Mouse (Mus musculus) ES-Bruce4 (cell line): ENCODE measurements around the gene Myh1. TPM values are rescaled to one million over a fixed set of nuclear protein-coding genes. Genes with fewer than 3 reads are reported as not detected.

ENCODE experiments used
- H3K27ac ChIP-seq: 2 replicates; pipeline ENCODE4 v1.5.1; 2012; ENCODE audit warnings: low read length, inconsistent platforms; ENCODE audit not compliant: insufficient read depth
- H3K27me3 ChIP-seq: 2 replicates; pipeline ENCODE4 v1.6.1; 2012; ENCODE audit warnings: mild to moderate bottlenecking, low read length, inconsistent platforms; ENCODE audit not compliant: control insufficient read depth, poor library complexity, insufficient read depth, severe bottlenecking
- H3K36me3 ChIP-seq: 2 replicates; pipeline ENCODE4 v1.6.1; 2012; ENCODE audit warnings: inconsistent platforms, mild to moderate bottlenecking, low read length, moderate library complexity; ENCODE audit not compliant: control insufficient read depth, poor library complexity, insufficient read depth, severe bottlenecking
- H3K4me1 ChIP-seq: one replicate; pipeline ENCODE4 v1.8.1; 2011; ENCODE audit warnings: low read length; ENCODE audit not compliant: control insufficient read depth, insufficient read depth
- H3K4me3 ChIP-seq: 2 replicates; pipeline ENCODE4 v1.5.1; 2011; ENCODE audit warnings: low read depth, mild to moderate bottlenecking, low read length
- H3K9ac ChIP-seq: 2 replicates; pipeline ENCODE4 v1.6.1; 2012; ENCODE audit warnings: low read depth, mild to moderate bottlenecking, inconsistent platforms; ENCODE audit not compliant: poor library complexity, severe bottlenecking
- H3K9me3 ChIP-seq: replicated peaks from 2 replicates; pipeline ENCODE4 v1.6.1; 2012; ENCODE audit warnings: mild to moderate bottlenecking, low read length, inconsistent platforms; ENCODE audit not compliant: control insufficient read depth, poor library complexity, insufficient read depth, severe bottlenecking
- CTCF ChIP-seq: IDR thresholded peaks from one replicate; pipeline ENCODE4 v1.8.1; 2011; ENCODE audit warnings: low read depth, low read length
- EP300 ChIP-seq: IDR thresholded peaks from 2 replicates; pipeline ENCODE4 v1.6.1; 2011; ENCODE audit warnings: low read depth, low read length; ENCODE audit not compliant: insufficient read depth
- POLR2A ChIP-seq: IDR thresholded peaks from one replicate; pipeline ENCODE4 v1.8.1; 2011; ENCODE audit warnings: low read length; ENCODE audit not compliant: insufficient read depth
- polyA plus RNA-seq: library from polyadenylated mRNA; stranded (reverse); fragments of >200 nt; gene quantifications from 2 replicates; pipeline ENCODE4 v1.2.4, GENCODE M21; 2011; ENCODE audit warnings: low read depth; ENCODE audit not compliant: missing spikeins, insufficient read depth, insufficient read length

Gene Myh1
- polyA plus RNA-seq, 1 experiment: not detected

DNA sequence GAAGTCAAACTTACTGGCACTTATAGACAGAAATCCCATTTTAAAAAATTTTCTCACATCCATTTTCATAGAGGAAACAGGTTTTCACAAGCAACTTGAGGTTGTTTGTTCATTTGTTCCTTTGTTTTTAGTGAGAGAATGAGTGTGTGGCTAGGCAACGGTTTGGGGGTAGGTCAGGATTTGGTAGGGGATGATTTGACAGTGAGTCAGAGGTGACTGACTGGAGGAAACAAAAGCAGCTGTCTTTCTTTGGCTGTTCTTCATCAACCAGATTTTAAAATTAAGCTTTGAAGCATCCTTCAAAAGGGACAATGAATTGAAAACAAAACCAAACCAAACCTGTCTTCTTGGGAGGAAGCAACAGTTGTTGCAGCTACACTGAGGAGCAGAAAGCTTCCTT lies 531 bp upstream of the Myh1 start:
- Histone ChIP-seq H3K36me3 (no peaks in the 10 kb centered on the region), H3K4me1 (no peaks in the 10 kb centered on the region), H3K9me3 (peaks cover 3% of the 10 kb centered on the region; the same call in 1 of the 2 replicates), H3K27ac (no peak overlapping the region), H3K4me3 (no peak overlapping the region), H3K27me3 (0 out of 2 replicates have a peak, but pooled peaks cover 1% of the 10 kb centered on the region), H3K9ac (no peak overlapping the region)
- TF ChIP-seq CTCF (no peak), POLR2A (no peak), EP300 (no peak)

DNA sequence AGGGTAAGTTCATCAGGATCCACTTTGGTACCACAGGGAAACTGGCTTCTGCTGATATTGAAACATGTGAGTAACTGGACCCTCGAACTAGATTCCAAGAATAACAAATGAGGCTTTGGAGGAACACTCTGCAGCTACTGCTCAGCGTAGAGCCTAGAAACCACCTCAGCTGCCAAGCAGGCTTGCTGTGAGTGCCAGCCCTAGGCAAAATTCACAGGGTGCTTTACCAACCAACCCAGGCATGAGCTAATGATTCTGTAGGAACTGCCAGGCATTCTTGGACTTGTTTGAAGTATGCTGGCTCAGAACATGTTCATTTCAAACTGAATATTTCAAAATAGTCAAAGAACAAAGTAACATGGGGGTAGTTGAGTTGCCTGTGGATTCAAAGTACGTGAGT lies 4.9 kb downstream of the Myh1 start:
- H3K27ac ChIP-seq: no peak overlapping the region
- H3K36me3 ChIP-seq: no peaks in the 10 kb centered on the region
- H3K4me3 ChIP-seq: no peak overlapping the region

DNA sequence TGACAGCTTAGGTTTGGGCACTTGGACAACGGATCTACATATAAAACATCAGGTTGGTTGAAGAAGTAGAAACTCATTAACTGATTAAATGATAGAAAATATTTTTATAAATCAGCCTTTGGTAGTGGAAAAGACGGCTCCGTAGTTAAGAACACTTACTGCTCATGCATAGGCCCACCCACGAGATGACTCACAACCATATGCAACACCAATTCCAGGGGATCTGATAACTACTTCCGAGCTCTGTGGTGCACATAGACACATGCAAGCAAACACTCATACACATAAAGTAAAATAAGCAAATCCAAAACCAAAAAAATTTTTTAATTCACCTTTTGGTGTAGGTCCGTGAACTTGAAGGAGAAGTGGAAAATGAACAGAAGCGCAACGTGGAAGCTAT lies 22.0 kb downstream of the Myh1 start:
- H3K4me1 ChIP-seq: no peaks in the 10 kb centered on the region
- no peaks in the 10 kb centered on the region for H3K36me3 ChIP-seq
- TF ChIP-seq CTCF: no peak
- TF ChIP-seq EP300: no peak
- TF ChIP-seq POLR2A: no peak
- H3K9ac ChIP-seq: no peak overlapping the region
- H3K27ac ChIP-seq: no peak overlapping the region
- no peaks in the 10 kb centered on the region for H3K9me3 ChIP-seq
- H3K27me3 ChIP-seq: no peaks in the 10 kb centered on the region
- no peak overlapping the region for H3K4me3 ChIP-seq

More for the DNA sequence above, 4.9 kb downstream of the Myh1 start:
- no peaks in the 10 kb centered on the region for H3K4me1 ChIP-seq
- H3K9me3 ChIP-seq: no peaks in the 10 kb centered on the region
- 0 out of 2 replicates have a peak, but pooled peaks cover 1% of the 10 kb centered on the region for H3K27me3 ChIP-seq
- H3K9ac ChIP-seq: no peak overlapping the region
- no peak for TF ChIP-seq POLR2A
- no peak for TF ChIP-seq CTCF
- no peak for TF ChIP-seq EP300

DNA sequence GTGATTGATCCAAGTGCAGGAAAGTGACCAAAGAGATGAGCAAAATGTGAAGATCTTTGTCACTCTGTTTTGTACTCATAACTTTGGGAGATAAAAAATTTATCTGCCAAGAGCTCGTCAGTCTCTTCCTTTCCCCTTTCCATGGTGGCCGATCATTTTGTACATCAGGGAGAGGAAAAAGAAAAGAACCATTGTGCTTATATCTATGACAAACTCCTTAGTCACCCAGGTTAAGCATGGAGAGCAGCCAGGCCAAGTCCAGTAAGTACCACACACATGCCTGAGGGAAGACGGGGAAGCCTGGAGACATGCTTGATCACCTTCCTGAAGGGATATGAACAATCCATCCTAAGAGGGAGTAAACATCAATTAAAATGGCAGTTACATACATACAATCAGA lies 24.6 kb downstream of the Myh1 start:
- Histone ChIP-seq H3K9me3 (no peaks in the 10 kb centered on the region), H3K4me3 (no peak overlapping the region), H3K27me3 (no peaks in the 10 kb centered on the region), H3K36me3 (no peaks in the 10 kb centered on the region), H3K4me1 (no peaks in the 10 kb centered on the region), H3K27ac (no peak overlapping the region), H3K9ac (no peak overlapping the region)
- TF ChIP-seq CTCF (no peak), EP300 (no peak), POLR2A (no peak)

DNA sequence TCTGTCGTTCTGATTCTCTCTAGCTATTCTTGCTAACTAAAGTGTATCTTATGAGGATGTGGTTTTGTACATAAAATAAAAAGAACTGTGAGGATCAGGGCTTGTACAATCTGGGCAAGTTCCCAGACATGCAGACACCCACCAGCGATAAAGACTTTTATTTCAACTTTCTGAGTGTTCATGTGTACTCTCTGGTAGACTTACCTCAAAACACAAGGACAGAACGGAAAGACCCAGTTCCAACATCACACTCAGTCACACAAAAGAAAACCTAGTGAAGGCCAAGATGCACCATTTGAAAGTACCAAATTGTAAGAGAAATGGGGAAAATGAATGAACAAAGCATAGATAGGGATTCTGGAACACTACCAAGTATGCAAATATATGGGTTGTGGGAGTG lies 28.9 kb downstream of the Myh1 start:
- Histone ChIP-seq H3K9ac (no peak overlapping the region), H3K27ac (no peak overlapping the region), H3K4me3 (no peak overlapping the region), H3K36me3 (no peaks in the 10 kb centered on the region), H3K4me1 (no peaks in the 10 kb centered on the region), H3K9me3 (no peaks in the 10 kb centered on the region), H3K27me3 (no peaks in the 10 kb centered on the region)
- TF ChIP-seq CTCF: no peak
- no peak for TF ChIP-seq POLR2A
- no peak for TF ChIP-seq EP300

DNA sequence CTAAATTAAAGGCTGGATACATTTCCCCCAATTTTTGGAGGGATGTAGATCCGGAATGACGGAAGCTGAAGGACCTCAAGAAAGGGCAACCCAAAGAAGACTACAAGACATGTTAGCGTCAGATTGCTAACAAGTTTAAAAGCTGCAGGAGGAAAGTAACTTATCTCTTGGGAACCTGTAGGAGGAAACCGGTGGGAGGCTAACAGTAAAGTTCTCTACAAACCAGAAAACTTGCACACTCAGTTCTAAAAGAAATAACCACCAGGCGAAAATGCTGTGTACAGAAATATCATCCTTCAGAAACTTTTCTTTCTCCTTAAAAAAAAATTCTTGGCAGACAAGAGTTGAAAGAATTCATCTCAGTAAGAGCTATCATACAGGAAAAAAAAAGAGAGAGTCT lies 29.3 kb downstream of the Myh1 start:
- Histone ChIP-seq H3K27me3 (no peaks in the 10 kb centered on the region), H3K36me3 (no peaks in the 10 kb centered on the region), H3K9me3 (no peaks in the 10 kb centered on the region), H3K27ac (no peak overlapping the region), H3K4me1 (no peaks in the 10 kb centered on the region), H3K9ac (no peak overlapping the region), H3K4me3 (no peak overlapping the region)
- TF ChIP-seq POLR2A (no peak), CTCF (no peak), EP300 (no peak)
